Mouse (Mus musculus) activated CD4-positive, CD25-positive, alpha-beta regulatory T cell, adult 4 months (primary cell): ENCODE data around the gene Tiam1. TPM values are rescaled to one million over a fixed set of nuclear protein-coding genes. Genes with fewer than 3 reads are reported as not detected.

Experiments used
- ATAC-seq: one replicate; pipeline ENCODE4 v1.8.0; 2017
- polyA plus RNA-seq, 2 experiments: library from polyadenylated mRNA; unstranded; fragments of 100-300 nt; shearing (Covaris generic); gene quantifications; one replicate each; pipeline ENCODE4 v1.2.1; 2017

Gene Tiam1
- polyA plus RNA-seq, 2 experiments from 2014 or later, result 49.7 to 53.9 TPM

- peak; percentile 91 for ATAC-seq
These were observed 369.7 kb downstream of the Tiam1 start for GRCm38 (mm10) chr16:89773657-89774552.

GRCm38 (mm10) chr16:89765919-89766318 is 377.6 kb downstream of the Tiam1 start:
- no peak for ATAC-seq

GRCm38 (mm10) chr16:89765470-89765869 is 378.1 kb downstream of the Tiam1 start:
- ATAC-seq, result no peak

GRCm38 (mm10) chr16:89763812-89764211 is 379.8 kb downstream of the Tiam1 start:
- ATAC-seq, result no peak

GRCm38 (mm10) chr16:89762523-89762922 is 381.0 kb downstream of the Tiam1 start:
- ATAC-seq, result no peak

GRCm38 (mm10) chr16:89762096-89762495 is 381.5 kb downstream of the Tiam1 start:
- no peak for ATAC-seq

GRCm38 (mm10) chr16:89757384-89757783 is 386.2 kb downstream of the Tiam1 start:
- ATAC-seq, result no peak

- ATAC-seq, result no peak
These were observed 388.9 kb downstream of the Tiam1 start for GRCm38 (mm10) chr16:89754709-89755108.

- ATAC-seq, result no peak
These were observed 395.7 kb downstream of the Tiam1 start for GRCm38 (mm10) chr16:89747864-89748263.

GRCm38 (mm10) chr16:89739559-89739958 is 404.0 kb downstream of the Tiam1 start:
- ATAC-seq, result no peak

- no peak for ATAC-seq
These were observed 404.6 kb downstream of the Tiam1 start for GRCm38 (mm10) chr16:89738963-89739362.

Other genes starting within 250 kb of the Tiam1 start
- gene Sod1, start 77.0 kb upstream of the Tiam1 start, polyA plus RNA-seq, result 1,000 to 10,000 TPM; 1,344 to 1,485 TPM
- gene Scaf4, start 140.7 kb upstream of the Tiam1 start, polyA plus RNA-seq, result 1 to 10 TPM; 8.4 to 10.0 TPM
- under 1 TPM in 1 of 2 experiments, not detected in 1; 0.13 TPM for gene Hunk, start 242.2 kb upstream of the Tiam1 start, polyA plus RNA-seq